Mouse (Mus musculus): ENCODE measurements at regions not wholly inside any gene's neighbourhood (a gene's known extent, or its start where the extent isn't known, plus 50 kb on each side); places are given as distances from the start of the nearest gene placed in this dataset.

DNA sequence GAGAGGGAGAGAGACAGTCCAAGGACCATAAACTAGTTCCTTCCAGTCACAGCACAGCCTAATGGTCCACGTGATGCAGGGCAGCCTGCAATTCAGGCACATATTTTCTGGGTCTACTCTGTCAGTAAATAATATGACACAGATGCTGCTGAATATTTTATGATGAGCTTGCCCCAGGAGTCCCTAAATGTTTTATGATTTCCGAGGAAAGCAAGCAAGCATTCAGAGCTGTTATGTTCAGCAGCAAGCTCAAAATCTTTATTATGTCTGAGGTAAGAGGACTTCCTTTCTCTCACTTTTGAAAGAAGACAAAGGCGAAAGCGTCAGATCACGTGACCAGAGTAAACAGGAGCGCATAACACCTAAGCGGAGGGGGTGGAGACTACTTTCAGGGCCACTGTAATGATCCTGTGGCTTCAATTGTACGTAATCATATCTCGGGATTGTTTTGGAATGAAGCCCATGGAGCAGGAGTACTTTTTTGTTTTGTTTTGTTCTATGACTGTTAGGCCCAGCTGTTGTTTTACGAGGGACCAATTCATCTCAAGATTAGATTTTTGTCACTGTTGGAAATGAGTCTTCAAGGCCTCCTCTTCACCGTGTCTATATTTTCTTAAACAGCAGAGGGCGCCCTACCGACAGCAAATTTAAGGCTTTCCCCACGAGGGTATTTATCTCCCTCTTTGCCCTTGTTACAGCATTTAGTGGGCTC is 107.8 kb downstream of the Cavin4 start:
- TF ChIP-seq ZC3H11A (IDR thresholded peaks at IDR 0.05; ENCODE audit: borderline replicate concordance, low read depth, low read length) (no peak), ZNF384 (IDR thresholded peaks at IDR 0.05; ENCODE audit: low read depth, low read length) (no peak)
